Mouse (Mus musculus): Measurements from ENCODE around the gene Tbx4. TPM values are rescaled to one million over a fixed set of nuclear protein-coding genes. Genes with fewer than 3 reads are reported as not detected.

The Tbx4 gene
- polyA plus RNA-seq, 1 experiment from 2014 or later, result 0.21 TPM

- ATAC-seq (replicated peaks; ENCODE audit: low FRiP score) (no peak), DNase-seq (ENCODE audit: low spot score) (no peak)
- H3K27ac ChIP-seq (ENCODE audit: low read depth, low read length), result no peak overlapping the region
- no peak overlapping the region for H3K9ac ChIP-seq (ENCODE audit: low read length)
- no peaks in the 10 kb centered on the region for H3K27me3 ChIP-seq (ENCODE audit: control insufficient read depth, insufficient read depth, low read length)
- H3K9me3 ChIP-seq (ENCODE audit: control insufficient read depth, low read length), result no peaks in the 10 kb centered on the region
- H3K4me3 ChIP-seq (ENCODE audit: low read depth, low read length), result no peak overlapping the region
- no peaks in the 10 kb centered on the region for H3K36me3 ChIP-seq (ENCODE audit: control insufficient read depth, insufficient read depth, low read length)
- no peak overlapping the region for H3K4me2 ChIP-seq (ENCODE audit: low read depth, low read length, severe bottlenecking)
- no peaks in the 10 kb centered on the region for H3K4me1 ChIP-seq (replicated peaks; ENCODE audit: control insufficient read depth, insufficient read depth, low read length)
- 52% methylated on average over 10 of the region's 10 CpGs for WGBS
Measured at GRCm38 (mm10) chr11:85910133-85910532, 23.9 kb downstream of the Tbx4 start.

GRCm38 (mm10) chr11:85913506-85913905 lies 27.3 kb downstream of the Tbx4 start:
- Histone ChIP-seq H3K4me3 (ENCODE audit: low read depth, low read length) (no peak overlapping the region), H3K9ac (ENCODE audit: low read length) (no peak overlapping the region), H3K4me2 (ENCODE audit: low read depth, low read length, severe bottlenecking) (no peak overlapping the region), H3K27me3 (ENCODE audit: control insufficient read depth, insufficient read depth, low read length) (0 out of 2 replicates have a peak, but pooled peaks cover under 1% of the 10 kb centered on the region), H3K27ac (ENCODE audit: low read depth, low read length) (no peak overlapping the region), H3K36me3 (ENCODE audit: control insufficient read depth, insufficient read depth, low read length) (no peaks in the 10 kb centered on the region), H3K9me3 (ENCODE audit: control insufficient read depth, low read length) (no peaks in the 10 kb centered on the region), H3K4me1 (replicated peaks; ENCODE audit: control insufficient read depth, insufficient read depth, low read length) (peaks cover 19% of the 10 kb centered on the region)
- 88% methylated on average over 7 of the region's 7 CpGs for WGBS
- ATAC-seq (replicated peaks; ENCODE audit: low FRiP score) (no peak), DNase-seq (ENCODE audit: low spot score) (no peak)

- no peak overlapping the region for H3K9ac ChIP-seq (ENCODE audit: low read length)
- H3K27ac ChIP-seq (ENCODE audit: low read depth, low read length), result no peak overlapping the region
- H3K9me3 ChIP-seq (ENCODE audit: control insufficient read depth, low read length), result no peaks in the 10 kb centered on the region
- no peaks in the 10 kb centered on the region for H3K36me3 ChIP-seq (ENCODE audit: control insufficient read depth, insufficient read depth, low read length)
- DNase-seq (ENCODE audit: low spot score) (no peak), ATAC-seq (replicated peaks; ENCODE audit: low FRiP score) (no peak; the same call in 1 of the 2 replicates)
- peak overlapping the region; percentile 9; the same call in 1 of the 2 replicates for H3K4me2 ChIP-seq (ENCODE audit: low read depth, low read length, severe bottlenecking)
- H3K4me1 ChIP-seq (replicated peaks; ENCODE audit: control insufficient read depth, insufficient read depth, low read length), result peaks cover 21% of the 10 kb centered on the region
- 0 out of 2 replicates have a peak, but pooled peaks cover 2% of the 10 kb centered on the region for H3K27me3 ChIP-seq (ENCODE audit: control insufficient read depth, insufficient read depth, low read length)
- 28% methylated on average over 12 of the region's 12 CpGs for WGBS
- H3K4me3 ChIP-seq (ENCODE audit: low read depth, low read length), result no peak overlapping the region
Measured at GRCm38 (mm10) chr11:85917091-85917992, 31.1 kb downstream of the Tbx4 start.

GRCm38 (mm10) chr11:85917993-85918325 lies 31.7 kb downstream of the Tbx4 start:
- Histone ChIP-seq H3K4me1 (replicated peaks; ENCODE audit: control insufficient read depth, insufficient read depth, low read length) (peaks cover 21% of the 10 kb centered on the region), H3K4me2 (ENCODE audit: low read depth, low read length, severe bottlenecking) (peak overlapping the region; percentile 9; the same call in 1 of the 2 replicates), H3K27ac (ENCODE audit: low read depth, low read length) (no peak overlapping the region), H3K4me3 (ENCODE audit: low read depth, low read length) (no peak overlapping the region), H3K9ac (ENCODE audit: low read length) (no peak overlapping the region), H3K9me3 (ENCODE audit: control insufficient read depth, low read length) (no peaks in the 10 kb centered on the region), H3K27me3 (ENCODE audit: control insufficient read depth, insufficient read depth, low read length) (peaks cover 4% of the 10 kb centered on the region; the same call in 1 of the 2 replicates), H3K36me3 (ENCODE audit: control insufficient read depth, insufficient read depth, low read length) (no peaks in the 10 kb centered on the region)
- DNase-seq (ENCODE audit: low spot score) (no peak), ATAC-seq (replicated peaks; ENCODE audit: low FRiP score) (no peak)
- WGBS, result 12% methylated on average over 11 of the region's 11 CpGs

GRCm38 (mm10) chr11:85918388-85918940 lies 32.2 kb downstream of the Tbx4 start:
- H3K27ac ChIP-seq (ENCODE audit: low read depth, low read length), result no peak overlapping the region
- no peaks in the 10 kb centered on the region for H3K9me3 ChIP-seq (ENCODE audit: control insufficient read depth, low read length)
- no peak for DNase-seq (ENCODE audit: low spot score)
- peaks cover 7% of the 10 kb centered on the region for H3K27me3 ChIP-seq (ENCODE audit: control insufficient read depth, insufficient read depth, low read length)
- no peak overlapping the region for H3K4me2 ChIP-seq (ENCODE audit: low read depth, low read length, severe bottlenecking)
- no peaks in the 10 kb centered on the region for H3K36me3 ChIP-seq (ENCODE audit: control insufficient read depth, insufficient read depth, low read length)
- WGBS, result 43% methylated on average over 10 of the region's 10 CpGs
- H3K4me1 ChIP-seq (replicated peaks; ENCODE audit: control insufficient read depth, insufficient read depth, low read length), result peaks cover 21% of the 10 kb centered on the region
- H3K9ac ChIP-seq (ENCODE audit: low read length), result no peak overlapping the region
- ATAC-seq (replicated peaks; ENCODE audit: low FRiP score), result no peak
- no peak overlapping the region for H3K4me3 ChIP-seq (ENCODE audit: low read depth, low read length)

- H3K9me3 ChIP-seq (ENCODE audit: control insufficient read depth, low read length), result no peaks in the 10 kb centered on the region
- peaks cover 4% of the 10 kb centered on the region; the same call in 1 of the 2 replicates for H3K4me1 ChIP-seq (replicated peaks; ENCODE audit: control insufficient read depth, insufficient read depth, low read length)
- peaks cover 41% of the 10 kb centered on the region for H3K27me3 ChIP-seq (ENCODE audit: control insufficient read depth, insufficient read depth, low read length)
- H3K36me3 ChIP-seq (ENCODE audit: control insufficient read depth, insufficient read depth, low read length), result no peaks in the 10 kb centered on the region
- DNase-seq (ENCODE audit: low spot score) (peak; percentile 69), ATAC-seq (replicated peaks; ENCODE audit: low FRiP score) (no peak)
- no peak overlapping the region for H3K27ac ChIP-seq (ENCODE audit: low read depth, low read length)
- peak overlapping the region; percentile 10 for H3K4me3 ChIP-seq (ENCODE audit: low read depth, low read length)
- H3K4me2 ChIP-seq (ENCODE audit: low read depth, low read length, severe bottlenecking), result peak overlapping the region; percentile 45
- 10% methylated on average over 19 of the region's 19 CpGs for WGBS
- no peak overlapping the region for H3K9ac ChIP-seq (ENCODE audit: low read length)
Measured at GRCm38 (mm10) chr11:85925294-85925743, 39.1 kb downstream of the Tbx4 start.

GRCm38 (mm10) chr11:85926287-85926764 lies 40.1 kb downstream of the Tbx4 start:
- Histone ChIP-seq H3K4me2 (ENCODE audit: low read depth, low read length, severe bottlenecking) (peak overlapping the region; percentile 34), H3K27ac (ENCODE audit: low read depth, low read length) (no peak overlapping the region), H3K4me3 (ENCODE audit: low read depth, low read length) (no peak overlapping the region; the same call in 1 of the 2 replicates), H3K27me3 (ENCODE audit: control insufficient read depth, insufficient read depth, low read length) (peaks cover 41% of the 10 kb centered on the region), H3K4me1 (replicated peaks; ENCODE audit: control insufficient read depth, insufficient read depth, low read length) (peaks cover 4% of the 10 kb centered on the region; the same call in 1 of the 2 replicates), H3K36me3 (ENCODE audit: control insufficient read depth, insufficient read depth, low read length) (no peaks in the 10 kb centered on the region), H3K9ac (ENCODE audit: low read length) (no peak overlapping the region), H3K9me3 (ENCODE audit: control insufficient read depth, low read length) (no peaks in the 10 kb centered on the region)
- ATAC-seq (replicated peaks; ENCODE audit: low FRiP score) (no peak), DNase-seq (ENCODE audit: low spot score) (peak; percentile 63)
- 2% methylated on average over 16 of the region's 16 CpGs for WGBS

- no peaks in the 10 kb centered on the region for H3K36me3 ChIP-seq (ENCODE audit: control insufficient read depth, insufficient read depth, low read length)
- H3K27me3 ChIP-seq (ENCODE audit: control insufficient read depth, insufficient read depth, low read length), result peaks cover 37% of the 10 kb centered on the region
- ATAC-seq (replicated peaks; ENCODE audit: low FRiP score), result no peak
- no peak overlapping the region for H3K4me3 ChIP-seq (ENCODE audit: low read depth, low read length)
- H3K4me1 ChIP-seq (replicated peaks; ENCODE audit: control insufficient read depth, insufficient read depth, low read length), result peaks cover 4% of the 10 kb centered on the region; the same call in 1 of the 2 replicates
- H3K9ac ChIP-seq (ENCODE audit: low read length), result no peak overlapping the region
- WGBS, result 84% methylated on average over 4 of the region's 4 CpGs
- H3K9me3 ChIP-seq (ENCODE audit: control insufficient read depth, low read length), result no peaks in the 10 kb centered on the region
- no peak overlapping the region for H3K27ac ChIP-seq (ENCODE audit: low read depth, low read length)
- DNase-seq (ENCODE audit: low spot score), result no peak
- H3K4me2 ChIP-seq (ENCODE audit: low read depth, low read length, severe bottlenecking), result no peak overlapping the region
Measured at GRCm38 (mm10) chr11:85928106-85928505, 41.9 kb downstream of the Tbx4 start.
